Mouse (Mus musculus) limb, embryonic 11.5 days (tissue): ENCODE measurements at regions not wholly inside any gene's neighbourhood (a gene's known extent, or its start where the extent isn't known, plus 50 kb on each side); places are given as distances from the start of the nearest gene placed in this dataset.

ENCODE experiments used
- ATAC-seq: fragments of 200-750 bp; cut with Nextera tagmentation; 2 replicates; pipeline ENCODE4 v1.8.0; 2017; ENCODE audit warnings: low read depth; ENCODE audit not compliant: insufficient number of reproducible peaks, low FRiP score, low TSS enrichment
- DNase-seq: peaks from one replicate; pipeline ENCODE4 v3.0.0-alpha.2; 2015; ENCODE audit warnings: low spot score
- H3K27ac ChIP-seq: fragments of 300-500 bp; sonication (generic); replicated peaks from 2 replicates; pipeline ENCODE4 v1.5.1; 2014; ENCODE audit warnings: low read depth, mild to moderate bottlenecking, low read length
- H3K27me3 ChIP-seq: fragments of 300-500 bp; sonication (generic); 2 replicates; pipeline ENCODE4 v1.6.1; 2014; ENCODE audit warnings: mild to moderate bottlenecking, low read length, mixed read lengths; ENCODE audit not compliant: control insufficient read depth, insufficient read depth
- H3K36me3 ChIP-seq: fragments of 300-500 bp; sonication (generic); 2 replicates; pipeline ENCODE4 v1.6.1; 2014; ENCODE audit warnings: mild to moderate bottlenecking, low read length, moderate library complexity, mixed read lengths; ENCODE audit not compliant: control insufficient read depth, insufficient read depth
- H3K4me1 ChIP-seq: fragments of 300-500 bp; sonication (generic); 2 replicates; pipeline ENCODE4 v1.6.1; 2014; ENCODE audit warnings: low read length, mixed read lengths; ENCODE audit not compliant: control insufficient read depth, insufficient read depth
- H3K4me2 ChIP-seq: fragments of 300-500 bp; sonication (generic); 2 replicates; pipeline ENCODE4 v1.6.1; 2014; ENCODE audit warnings: low read depth, mild to moderate bottlenecking, moderate library complexity; ENCODE audit not compliant: severe bottlenecking
- H3K4me3 ChIP-seq: fragments of 300-500 bp; sonication (generic); 2 replicates; pipeline ENCODE4 v1.5.1; 2014; ENCODE audit warnings: low read depth, low read length
- H3K9ac ChIP-seq: fragments of 300-500 bp; sonication (generic); 2 replicates; pipeline ENCODE4 v1.6.1; 2014; ENCODE audit warnings: mild to moderate bottlenecking, low read length
- H3K9me3 ChIP-seq: fragments of 300-500 bp; sonication (generic); 2 replicates; pipeline ENCODE4 v1.6.1; 2016; ENCODE audit warnings: low read length; ENCODE audit not compliant: control insufficient read depth
- WGBS: fragments of 180-500 bp; shearing (Covaris S2); extraction: QIAGEN DNeasy Blood & Tissue Kit; methylation state at CpG from one replicate; pipeline ENCODE4 v1.1.7; 2014; 5-methylcytosine and 5-hydroxymethylcytosine counted together

- DNase-seq (no peak), ATAC-seq (no peak)
- Histone ChIP-seq H3K36me3 (no peaks in the 10 kb centered on the region), H3K27ac (no peak overlapping the region), H3K4me1 (no peaks in the 10 kb centered on the region), H3K9me3 (no peaks in the 10 kb centered on the region), H3K9ac (no peak overlapping the region), H3K4me2 (no peak overlapping the region), H3K27me3 (no peaks in the 10 kb centered on the region), H3K4me3 (no peak overlapping the region)
- 62% methylated on average over 3 of the region's 3 CpGs for WGBS
These were observed 124.1 kb downstream of the Katnal1 start for GRCm38 (mm10) chr5:148805030-148805429.

- DNase-seq: no peak
- H3K27ac ChIP-seq: no peak overlapping the region
- H3K36me3 ChIP-seq: no peaks in the 10 kb centered on the region
These were observed 125.3 kb downstream of the Katnal1 start for GRCm38 (mm10) chr5:148803772-148804171.

GRCm38 (mm10) chr5:148802720-148803119 is 126.4 kb downstream of the Katnal1 start:
- Histone ChIP-seq H3K9me3 (no peaks in the 10 kb centered on the region), H3K4me3 (no peak overlapping the region), H3K36me3 (no peaks in the 10 kb centered on the region), H3K4me1 (no peaks in the 10 kb centered on the region), H3K9ac (no peak overlapping the region), H3K27ac (no peak overlapping the region), H3K4me2 (no peak overlapping the region), H3K27me3 (no peaks in the 10 kb centered on the region)
- ATAC-seq: no peak
- 80% methylated on average over 9 of the region's 9 CpGs for WGBS
- no peak for DNase-seq

More at GRCm38 (mm10) chr5:148803772-148804171, 125.3 kb downstream of the Katnal1 start:
- WGBS: 87% methylated on average over 13 of the region's 14 CpGs
- no peak overlapping the region for H3K9ac ChIP-seq
- H3K27me3 ChIP-seq: no peaks in the 10 kb centered on the region
- no peaks in the 10 kb centered on the region for H3K9me3 ChIP-seq
- H3K4me1 ChIP-seq: no peaks in the 10 kb centered on the region
- H3K4me2 ChIP-seq: no peak overlapping the region
- ATAC-seq: no peak
- no peak overlapping the region for H3K4me3 ChIP-seq

- no peaks in the 10 kb centered on the region for H3K27me3 ChIP-seq
- H3K27ac ChIP-seq: no peak overlapping the region
- no peaks in the 10 kb centered on the region for H3K36me3 ChIP-seq
- H3K9me3 ChIP-seq: no peaks in the 10 kb centered on the region
- no peak for ATAC-seq
- H3K4me2 ChIP-seq: no peak overlapping the region
- no peak for DNase-seq
- WGBS: 75% methylated on average over 6 of the region's 6 CpGs
- no peak overlapping the region for H3K4me3 ChIP-seq
- H3K9ac ChIP-seq: no peak overlapping the region
- peaks cover 4% of the 10 kb centered on the region; the same call in 1 of the 2 replicates for H3K4me1 ChIP-seq
These were observed 130.6 kb downstream of the Katnal1 start for GRCm38 (mm10) chr5:148798541-148798940.

GRCm38 (mm10) chr5:148796072-148796471 is 133.0 kb downstream of the Katnal1 start:
- no peaks in the 10 kb centered on the region for H3K27me3 ChIP-seq
- no peak overlapping the region for H3K4me2 ChIP-seq
- H3K36me3 ChIP-seq: no peaks in the 10 kb centered on the region
- no peak for ATAC-seq
- no peak overlapping the region for H3K9ac ChIP-seq
- no peak overlapping the region for H3K4me3 ChIP-seq
- WGBS: 33% methylated on average over 4 of the region's 4 CpGs
- no peaks in the 10 kb centered on the region for H3K9me3 ChIP-seq
- H3K27ac ChIP-seq: no peak overlapping the region
- no peak for DNase-seq
- H3K4me1 ChIP-seq: peaks cover 7% of the 10 kb centered on the region; the same call in 1 of the 2 replicates

- Histone ChIP-seq H3K4me2 (no peak overlapping the region), H3K9me3 (no peaks in the 10 kb centered on the region), H3K36me3 (no peaks in the 10 kb centered on the region), H3K27ac (no peak overlapping the region), H3K4me3 (no peak overlapping the region), H3K4me1 (peaks cover 8% of the 10 kb centered on the region; the same call in 1 of the 2 replicates), H3K27me3 (no peaks in the 10 kb centered on the region), H3K9ac (no peak overlapping the region)
- 36% methylated on average over 15 of the region's 15 CpGs for WGBS
- 0 out of 2 replicates have a peak, but pooled peaks have one; percentile 27 for ATAC-seq
- DNase-seq: peak; percentile 87
These were observed 134.7 kb downstream of the Katnal1 start for GRCm38 (mm10) chr5:148794465-148794864.

DNA sequence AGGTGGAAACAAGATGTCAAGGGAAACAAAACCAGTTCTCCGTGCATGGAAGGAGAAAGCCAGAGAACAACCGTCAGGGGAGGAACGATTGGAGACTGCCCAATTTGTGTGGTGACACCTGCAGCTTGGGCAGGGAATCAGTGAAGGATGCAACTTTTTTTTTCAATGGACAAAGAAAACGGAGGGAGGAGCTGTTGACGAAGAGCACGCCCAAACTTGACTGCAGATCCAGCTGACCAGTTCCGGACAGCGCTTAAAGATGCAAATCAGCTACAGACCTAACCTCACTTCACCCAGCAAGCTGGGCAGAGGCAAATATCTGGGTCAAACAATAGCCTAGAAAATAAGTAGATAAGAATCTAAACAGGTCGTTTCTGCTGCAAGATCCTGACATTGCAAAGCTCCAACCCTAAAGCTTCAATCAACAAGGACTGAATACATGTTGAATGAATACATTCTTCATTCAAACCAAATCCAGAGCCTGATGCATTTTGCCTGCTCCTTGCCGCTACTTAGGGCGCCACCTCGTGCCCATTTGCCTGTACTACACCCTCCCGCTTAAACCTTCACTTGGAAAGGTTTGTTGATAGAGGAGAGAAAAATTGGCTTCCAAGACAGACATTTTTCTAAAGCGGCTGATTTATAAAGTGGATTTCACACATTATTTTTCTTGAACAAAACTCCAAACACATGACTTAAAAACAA is 136.2 kb downstream of the Katnal1 start:
- H3K4me1 ChIP-seq: peaks cover 14% of the 10 kb centered on the region; the same call in 1 of the 2 replicates
- no peak overlapping the region for H3K4me2 ChIP-seq
- WGBS: 15% methylated on average over 14 of the region's 14 CpGs
- H3K27me3 ChIP-seq: no peaks in the 10 kb centered on the region
- DNase-seq (peak; percentile 92), ATAC-seq (no peak)
- H3K9ac ChIP-seq: no peak overlapping the region
- H3K4me3 ChIP-seq: no peak overlapping the region
- H3K9me3 ChIP-seq: no peaks in the 10 kb centered on the region
- H3K36me3 ChIP-seq: no peaks in the 10 kb centered on the region
- no peak overlapping the region for H3K27ac ChIP-seq

GRCm38 (mm10) chr5:148791651-148792050 is 137.5 kb downstream of the Katnal1 start:
- no peak overlapping the region for H3K4me2 ChIP-seq

More at GRCm38 (mm10) chr5:148791651-148792050, 137.5 kb downstream of the Katnal1 start:
- 68% methylated on average over 6 of the region's 6 CpGs for WGBS
- no peak overlapping the region for H3K27ac ChIP-seq
- H3K36me3 ChIP-seq: no peaks in the 10 kb centered on the region
- no peak overlapping the region for H3K4me3 ChIP-seq
- no peaks in the 10 kb centered on the region for H3K9me3 ChIP-seq
- H3K27me3 ChIP-seq: no peaks in the 10 kb centered on the region
- DNase-seq: no peak
- peaks cover 14% of the 10 kb centered on the region; the same call in 1 of the 2 replicates for H3K4me1 ChIP-seq
- ATAC-seq: no peak
- H3K9ac ChIP-seq: no peak overlapping the region
